ENCODE assay signal across 8 mouse cellular contexts in the genomic region with DNA sequence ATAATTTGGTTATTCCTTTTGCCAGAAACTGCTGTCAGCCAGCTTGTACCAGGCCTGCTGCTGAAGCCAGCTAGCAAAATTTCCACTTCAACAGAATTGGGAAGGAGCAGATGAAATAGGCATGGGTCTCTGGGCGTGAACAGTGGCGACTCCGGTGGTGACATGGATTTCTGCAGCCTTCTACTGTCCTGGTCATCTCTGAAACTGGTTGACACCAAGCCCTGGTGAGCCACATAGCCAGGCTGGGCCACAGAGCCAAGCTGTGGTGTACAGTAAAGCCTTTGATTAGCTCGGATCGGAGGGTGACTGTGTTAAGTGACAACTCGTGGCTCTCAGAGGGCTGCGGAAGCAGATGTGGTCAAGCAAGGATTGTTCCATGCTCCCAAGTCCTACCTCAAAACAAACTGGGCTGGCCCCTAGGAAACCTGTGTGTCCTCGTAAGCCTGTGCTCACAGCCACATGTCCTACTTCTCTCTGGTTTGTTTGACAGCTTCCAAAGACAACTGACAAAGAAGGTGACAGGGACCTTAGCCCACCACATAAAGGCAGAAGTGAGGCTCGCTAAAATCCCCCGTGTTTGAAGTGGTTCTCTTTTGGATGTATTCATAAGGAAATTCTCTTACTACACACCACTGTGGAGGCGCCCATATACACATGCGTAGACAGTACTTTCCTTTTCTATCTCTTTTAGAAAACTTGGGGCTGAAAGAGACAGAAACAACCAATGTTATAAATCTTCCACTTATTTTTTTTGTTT. TPM values are rescaled to one million over a fixed set of nuclear protein-coding genes. Genes with fewer than 3 reads are reported as not detected.
A peak's percentile ranks its signal among the peaks of the same experiment; 100 is the strongest.
DNase-seq lines count a peak whose midpoint lies in the region; ATAC-seq and TF ChIP-seq lines count a peak whose summit lies in the region.

No protein-coding gene starts in this region.

- H3K36me3 ChIP-seq in forebrain, embryonic 10.5 days (replicated peaks): peaks cover 15% of the 10 kb centered on the region
- H3K36me3 ChIP-seq in hindbrain, embryonic 13.5 days: no peaks in the 10 kb centered on the region

- no peaks in the 10 kb centered on the region for H3K27me3 ChIP-seq in forebrain, embryonic 10.5 days (ENCODE audit: poor library complexity, severe bottlenecking)
- H3K27me3 ChIP-seq in hindbrain, embryonic 13.5 days: peaks cover 14% of the 10 kb centered on the region; the same call in 1 of the 2 replicates

- ATAC-seq in hindbrain, embryonic 13.5 days (ENCODE audit: low FRiP score): no peak; the same call in 1 of the 2 replicates

- 0 out of 2 replicates have a peak overlapping the region, but pooled peaks have one; percentile 13 for H3K4me2 ChIP-seq in hindbrain, embryonic 13.5 days

- H3K4me1 ChIP-seq in forebrain, embryonic 10.5 days: peaks cover 49% of the 10 kb centered on the region
- H3K4me1 ChIP-seq in hindbrain, embryonic 13.5 days (replicated peaks): peaks cover 24% of the 10 kb centered on the region

- DNase-seq in left cerebral cortex, postnatal 4 days: peak; percentile 61
- no peak for DNase-seq in left cerebral cortex, postnatal 14 days (ENCODE audit: low spot score in 2 of 2)
- DNase-seq in brain, embryonic 14.5 days (ENCODE audit: low read depth): no peak
- no peak for DNase-seq in forebrain, embryonic 10.5 days (ENCODE audit: extremely low spot score, low spot score)
- DNase-seq in mesoderm, embryonic 11.5 days (ENCODE audit: low read depth, low spot score): peak; percentile 41
- DNase-seq in frontal cortex, adult 2 months (ENCODE audit: extremely low spot score in 1 of 2, low spot score in 1 of 2): no peak
- no peak for DNase-seq in ovary, postnatal 10 days (ENCODE audit: low spot score)

- TF ChIP-seq CTCF in brain, embryonic 14.5 days (IDR thresholded peaks at IDR 0.05; ENCODE audit: borderline replicate concordance, extremely low read depth, insufficient read depth, insufficient read length): peak; percentile 46

- TF ChIP-seq POLR2A in brain, embryonic 14.5 days (IDR thresholded peaks at IDR 0.05; ENCODE audit: borderline replicate concordance, extremely low read depth, insufficient read depth, insufficient read length, poor library complexity, severe bottlenecking): no peak

- no peak overlapping the region for H3K4me3 ChIP-seq in forebrain, embryonic 10.5 days
- H3K4me3 ChIP-seq in hindbrain, embryonic 13.5 days: no peak overlapping the region

- intact Hi-C loops in left cerebral cortex, postnatal 4 days (cut with DNase I): no loop called here
- intact Hi-C loops in left cerebral cortex, postnatal 14 days (cut with DNase I): no loop called here

- H3K27ac ChIP-seq in forebrain, embryonic 10.5 days: peak overlapping the region; percentile 72; the same call in 1 of the 2 replicates
- peak overlapping the region; percentile 85 for H3K27ac ChIP-seq in hindbrain, embryonic 13.5 days

- 78% methylated on average over 12 of the region's 12 CpGs for WGBS in forebrain, embryonic 10.5 days
- WGBS in hindbrain, embryonic 13.5 days: 64% methylated on average over 12 of the region's 12 CpGs

- no peak overlapping the region for H3K9ac ChIP-seq in hindbrain, embryonic 13.5 days

- H3K9me3 ChIP-seq in forebrain, embryonic 10.5 days: no peaks in the 10 kb centered on the region
- H3K9me3 ChIP-seq in hindbrain, embryonic 13.5 days: no peaks in the 10 kb centered on the region

RNA-seq across cellular contexts. Expression of gene Foxp1, which starts 36.5 kb away (rescaled TPM):
- 100 to 1,000 TPM; 210 to 247 TPM for total RNA-seq in left cerebral cortex, postnatal 4 days (2021)
- total RNA-seq in left cerebral cortex, postnatal 14 days (2021): 100 to 1,000 TPM; 137 to 149 TPM
- polyA plus RNA-seq in brain, embryonic 14.5 days (2012; rRNA removed): 55.0 and 68.1 TPM in 2 replicates
- 57.8 and 64.8 TPM in 2 replicates for polyA plus RNA-seq in forebrain, embryonic 10.5 days (2016; fragmentation: Nextera tagmentation; extraction: Ambion mirVana)
- polyA plus RNA-seq in hindbrain, embryonic 13.5 days (2015; fragmentation: Nextera tagmentation; extraction: Ambion mirVana): 64.7 and 66.6 TPM in 2 replicates
- 49.5 and 53.6 TPM in 2 replicates for polyA plus RNA-seq in frontal cortex, adult 2 months (2012; rRNA removed)

Comparison
In these comparisons a context has a peak if more than half of its experiments do, and no peak if none do; other contexts are left out.
1. DNase-seq: peak in left cerebral cortex, postnatal 4 days (single experiment) and mesoderm, embryonic 11.5 days (single experiment); none in left cerebral cortex, postnatal 14 days (0 of 2), brain, embryonic 14.5 days (single experiment), forebrain, embryonic 10.5 days (single experiment), frontal cortex, adult 2 months (0 of 2) and ovary, postnatal 10 days (single experiment).